Mouse (Mus musculus) kidney, adult 2 months (tissue): ENCODE measurements at regions not wholly inside any gene's neighbourhood (a gene's known extent, or its start where the extent isn't known, plus 50 kb on each side); places are given as distances from the start of the nearest gene placed in this dataset.

Experiments used
- CTCF ChIP-seq: fragments of 200-500 bp; conservative IDR thresholded peaks from 2 replicates; pipeline ENCODE4 v1.5.1; 2011; ENCODE audit warnings: low read depth, mild to moderate bottlenecking, control low read depth, low read length, moderate library complexity, mixed read lengths; ENCODE audit not compliant: insufficient read depth, insufficient read length
- POLR2A ChIP-seq: fragments of 200-500 bp; IDR thresholded peaks from one replicate; pipeline ENCODE4 v1.6.1; 2011; ENCODE audit warnings: low read depth, low read length, control low read depth

- no peak for TF ChIP-seq POLR2A
- no peak for TF ChIP-seq CTCF
Observed at GRCm38 (mm10) chr5:118334054-118334453, 89.0 kb downstream of the 2410131K14Rik start.
